Comparison of ENCODE assay signal across 16 mouse cellular contexts in the genomic region with DNA sequence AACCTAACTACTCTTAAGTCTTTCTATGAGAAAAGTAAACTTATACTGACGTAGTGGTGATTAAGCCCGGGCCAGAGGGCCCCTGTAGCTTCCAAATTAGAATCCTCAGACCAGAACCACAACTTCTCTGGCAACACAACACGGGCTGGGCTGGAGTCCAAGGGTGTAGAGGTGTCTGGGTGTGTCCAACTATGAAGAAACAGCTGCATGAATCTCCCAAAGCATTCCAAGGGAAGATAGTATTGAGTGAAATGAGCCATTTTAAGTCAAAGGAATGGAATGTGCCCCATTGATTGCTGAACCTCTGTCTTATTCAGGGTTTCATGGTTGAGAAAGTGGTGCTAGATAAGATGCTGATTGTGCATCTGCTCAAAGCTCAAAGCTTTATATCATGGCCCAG. TPM values are rescaled to one million over a fixed set of nuclear protein-coding genes. Genes with fewer than 3 reads are reported as not detected.
DNase-seq lines count a peak whose midpoint lies in the region; ATAC-seq and TF ChIP-seq lines count a peak whose summit lies in the region.
"Had no signal": no experiment of that assay in that cellular context is flagged by ENCODE, and none has a peak within 500 bp of the region (broad histone marks: within the 10 kb centered on the region; RNA-seq: fewer than 3 reads in every experiment).

No protein-coding gene starts in this region.

- no peaks in the 10 kb centered on the region for H3K4me1 ChIP-seq in heart, adult 2 months (ENCODE audit: control insufficient read depth, insufficient read depth, low read length)
- no peaks in the 10 kb centered on the region for H3K4me1 ChIP-seq in heart, embryonic 11.5 days (ENCODE audit: control insufficient read depth, insufficient read depth, low read length)
- H3K4me1 ChIP-seq: embryonic facial prominence, embryonic 15.5 days; liver, embryonic 12.5 days had no signal

- no peak for TF ChIP-seq CTCF in heart, adult 2 months (IDR thresholded peaks at IDR 0.05)

- no peaks in the 10 kb centered on the region for H3K36me3 ChIP-seq in heart, adult 2 months (ENCODE audit: control insufficient read depth, insufficient read depth, low read length)
- no peaks in the 10 kb centered on the region for H3K36me3 ChIP-seq in heart, embryonic 11.5 days (ENCODE audit: control insufficient read depth, insufficient read depth, low read length)
- H3K36me3 ChIP-seq: embryonic facial prominence, embryonic 15.5 days; liver, embryonic 12.5 days had no signal

- intact Hi-C loops in heart, adult 2 months (cut with DNase I) = no loop called here

- no peak overlapping the region for H3K4me3 ChIP-seq in heart, adult 2 months
- H3K4me3 ChIP-seq in heart, embryonic 11.5 days (ENCODE audit: low read depth, low read length) = no peak overlapping the region
- H3K4me3 ChIP-seq: embryonic facial prominence, embryonic 15.5 days; liver, embryonic 12.5 days had no signal

- no peaks in the 10 kb centered on the region for H3K27me3 ChIP-seq in heart, adult 2 months (ENCODE audit: control insufficient read depth, insufficient read depth, low read length)
- H3K27me3 ChIP-seq in heart, embryonic 11.5 days (ENCODE audit: control insufficient read depth, insufficient read depth, low read length) = no peaks in the 10 kb centered on the region
- H3K27me3 ChIP-seq: embryonic facial prominence, embryonic 15.5 days; liver, embryonic 12.5 days had no signal

- H3K27ac ChIP-seq in heart, adult 2 months = no peak overlapping the region
- H3K27ac ChIP-seq in heart, embryonic 11.5 days (ENCODE audit: low read depth, low read length) = no peak overlapping the region
- H3K27ac ChIP-seq: embryonic facial prominence, embryonic 15.5 days; liver, embryonic 12.5 days had no signal

- H3K9me3 ChIP-seq in heart, embryonic 11.5 days (replicated peaks; ENCODE audit: control insufficient read depth, low read length) = no peaks in the 10 kb centered on the region
- H3K9me3 ChIP-seq: embryonic facial prominence, embryonic 15.5 days; liver, embryonic 12.5 days had no signal

- TF ChIP-seq EP300 in heart, adult 2 months (IDR thresholded peaks at IDR 0.05; ENCODE audit: insufficient read depth, low read depth, low read length) = no peak

- no peak for ATAC-seq in heart, embryonic 11.5 days (replicated peaks; ENCODE audit: insufficient number of reproducible peaks, low FRiP score, low TSS enrichment)
- ATAC-seq: intestine, postnatal 0 days; liver, embryonic 12.5 days had no signal

- no peak overlapping the region for H3K9ac ChIP-seq in heart, adult 2 months (ENCODE audit: low read depth, low read length)
- H3K9ac ChIP-seq in heart, embryonic 11.5 days (ENCODE audit: low read depth, low read length) = no peak overlapping the region
- H3K9ac ChIP-seq: embryonic facial prominence, embryonic 15.5 days; liver, embryonic 12.5 days had no signal

- 50% methylated on average over 3 of the region's 3 CpGs for WGBS in heart, adult 2 months
- 60% methylated on average over 3 of the region's 3 CpGs for WGBS in heart, embryonic 11.5 days (ENCODE audit: insufficient replicate concordance)

- H3K79me2 ChIP-seq in heart, adult 2 months (replicated peaks; ENCODE audit: control insufficient read depth, insufficient read depth, low read length) = no peaks in the 10 kb centered on the region

- no peak overlapping the region for H3K4me2 ChIP-seq in heart, embryonic 11.5 days
- H3K4me2 ChIP-seq: embryonic facial prominence, embryonic 15.5 days; liver, embryonic 12.5 days had no signal

- peak; percentile 40 to 44 for DNase-seq in heart, adult 2 months
- DNase-seq in adipocyte (ENCODE audit: low spot score) = peak; percentile 73
- peak; percentile 17 for DNase-seq in gonadal fat pad, adult 2 months (ENCODE audit: low read depth)
- peak; percentile 21 for DNase-seq in lung, postnatal 25 days (ENCODE audit: low spot score)
- no peak for DNase-seq in adrenal gland, adult 2 months
- DNase-seq in cerebellum, adult 11 months = no peak
- DNase-seq in kidney, adult 11 months = no peak
- DNase-seq: right cerebral cortex, adult 18-20 months had no signal

- TF ChIP-seq POLR2A in heart, adult 2 months (IDR thresholded peaks at IDR 0.05; ENCODE audit: insufficient read depth, low read depth, low read length) = no peak

RNA-seq across cellular contexts. Expression of gene Cnga2, which starts 52.4 kb away (rescaled TPM):
- total RNA-seq in heart, adult 2 months (2021) = not detected
- 0.04 and 0.09 TPM in 2 replicates for polyA plus RNA-seq in heart, adult 2 months (2012; rRNA removed)
- 0.11 TPM in 1 of 2 replicates, not detected in the other for polyA plus RNA-seq in heart, embryonic 11.5 days (2014; fragmentation: Nextera tagmentation; extraction: Ambion mirVana)
- polyA plus RNA-seq in gonadal fat pad, adult 2 months (2012; rRNA removed) = 4.3 and 5.7 TPM in 2 replicates
- total RNA-seq in adrenal gland, adult 2 months (2021) = not detected
- polyA plus RNA-seq in adrenal gland, adult 2 months (2012; rRNA removed) = not detected in 2 replicates
- total RNA-seq: hematopoietic stem cell, adult 5-6 weeks; MEL; monocyte, adult 5-6 weeks; neutrophil, adult 5-6 weeks had no signal
- polyA plus RNA-seq: intestine, postnatal 0 days had no signal

Comparison
In these comparisons a context has a peak if more than half of its experiments do, and no peak if none do; other contexts are left out.
1. DNase-seq: peak in heart, adult 2 months (2 of 2), adipocyte (single experiment), gonadal fat pad, adult 2 months (single experiment) and lung, postnatal 25 days (single experiment); none in adrenal gland, adult 2 months (single experiment), cerebellum, adult 11 months (single experiment) and kidney, adult 11 months (single experiment).